Mouse (Mus musculus) cerebellum, adult 11-12 months (tissue): Measurements from ENCODE around the gene Sumo1.

Experiments
- DNase-seq: peaks from one replicate; pipeline ENCODE4 v3.0.0; 2022

Gene Sumo1

GRCm38 (mm10) chr1:59543911-59544310 lies 126.7 kb downstream of the Sumo1 start:
- no peak for DNase-seq

DNA sequence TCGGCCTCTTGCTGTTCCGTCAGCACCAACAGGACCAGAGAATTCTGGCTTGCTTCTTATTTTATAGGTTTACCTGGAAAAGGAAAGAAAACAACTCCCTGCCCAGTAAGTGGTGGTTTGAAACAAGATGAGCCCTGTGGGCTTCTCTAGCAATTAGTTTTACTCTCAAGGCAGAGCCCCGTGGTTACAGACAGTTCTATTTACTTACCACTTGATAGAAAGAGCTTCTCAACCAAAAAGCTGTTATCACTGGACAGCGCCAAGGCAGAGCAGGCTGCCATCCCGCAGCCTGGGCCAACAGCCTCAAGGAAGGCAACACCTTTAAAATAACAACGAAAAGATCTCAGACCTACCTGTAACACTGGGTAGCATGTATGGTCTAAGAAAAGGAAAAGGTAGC lies 128.4 kb downstream of the Sumo1 start:
- DNase-seq, result no peak

- DNase-seq, result peak; percentile 58
Measured at GRCm38 (mm10) chr1:59541271-59542020, 129.2 kb downstream of the Sumo1 start.

DNA sequence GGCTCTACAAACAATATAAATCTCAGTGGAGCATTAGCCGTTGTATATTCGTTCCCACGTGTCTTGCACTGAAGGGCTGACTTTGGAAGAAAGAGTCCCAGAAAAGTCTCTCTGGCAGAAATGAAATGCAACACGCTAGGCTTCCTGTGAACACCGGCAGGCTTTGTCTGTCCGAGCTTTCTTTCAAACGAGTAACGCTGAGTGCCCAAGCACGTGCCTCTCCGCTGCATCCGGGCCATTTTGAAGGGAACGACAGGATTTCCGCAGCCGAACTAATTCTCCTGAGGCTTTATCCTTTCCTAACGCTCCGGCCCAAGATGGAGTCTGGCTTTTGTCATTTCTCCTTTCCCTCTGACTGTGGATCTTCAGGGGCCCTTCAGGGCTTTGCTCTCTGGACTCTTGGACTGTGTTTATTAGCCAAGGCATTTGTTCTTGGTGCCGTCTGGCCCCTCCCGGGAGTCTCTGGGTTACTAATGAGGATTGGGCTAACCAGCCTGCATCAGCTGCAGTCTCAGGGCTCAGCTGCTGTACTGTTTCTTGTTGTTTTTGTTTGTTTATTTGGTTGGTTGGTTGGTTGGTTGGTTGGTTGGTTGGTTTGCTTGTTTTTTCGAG lies 130.0 kb downstream of the Sumo1 start:
- no peak for DNase-seq

GRCm38 (mm10) chr1:59538381-59538780 lies 132.3 kb downstream of the Sumo1 start:
- DNase-seq, result no peak
